ENCODE assay signal across 8 mouse cellular contexts in genomic region chr6:149408833-149409332, GRCm38 (mm10). TPM values are rescaled to one million over a fixed set of nuclear protein-coding genes. Genes with fewer than 3 reads are reported as not detected.
DNase-seq lines count a peak whose midpoint lies in the region; ATAC-seq lines count a peak whose summit lies in the region.

Bicd1 (plus strand) TSS chr6:149408886.

- no peaks in the 10 kb centered on the region for H3K4me1 ChIP-seq in hindbrain, embryonic 16.5 days (ENCODE audit: control insufficient read depth, insufficient read depth, low read depth, low read length)

- H3K9me3 ChIP-seq in hindbrain, embryonic 16.5 days (ENCODE audit: control insufficient read depth, low read length) = no peaks in the 10 kb centered on the region

- H3K36me3 ChIP-seq in hindbrain, embryonic 16.5 days (ENCODE audit: control insufficient read depth, insufficient read depth, low read length) = no peaks in the 10 kb centered on the region

- peak within 1 kb of the TSS; percentile 52 for H3K4me2 ChIP-seq in hindbrain, embryonic 16.5 days (ENCODE audit: low read length)

- no peaks in the 10 kb centered on the region for H3K27me3 ChIP-seq in hindbrain, embryonic 16.5 days (replicated peaks; ENCODE audit: control insufficient read depth, insufficient read depth, low read length)

- ATAC-seq in hindbrain, embryonic 16.5 days = peak; percentile 100

- peak within 1 kb of the TSS; percentile 97 for H3K27ac ChIP-seq in hindbrain, embryonic 16.5 days (ENCODE audit: low read depth, low read length)

- peak; percentile 72 for DNase-seq in WW6 (ENCODE audit: low read depth, low spot score)
- DNase-seq in cerebellum, postnatal 4 days (ENCODE audit: low spot score in 2 of 2) = peak; percentile 64 to 83
- DNase-seq in gastrocnemius, adult 18-20 months (ENCODE audit: low spot score) = peak; percentile 32
- DNase-seq in left cerebral cortex, adult 18-20 months (ENCODE audit: low spot score in 2 of 2) = peak; percentile 89 to 93
- DNase-seq in lung, postnatal 4 days = peak; percentile 51 to 63
- peak; percentile 61 for DNase-seq in retina, postnatal 7 days (ENCODE audit: low read depth, low spot score)
- DNase-seq in urinary bladder, adult 2 months (ENCODE audit: low spot score) = peak; percentile 55

- WGBS in hindbrain, embryonic 16.5 days = under 1% methylated on average over 29 of the region's 30 CpGs

- H3K4me3 ChIP-seq in hindbrain, embryonic 16.5 days (ENCODE audit: low read length) = peak within 1 kb of the TSS; percentile 86

- H3K9ac ChIP-seq in hindbrain, embryonic 16.5 days (ENCODE audit: low read depth, low read length) = peak within 1 kb of the TSS; percentile 90

RNA-seq across cellular contexts. Expression of gene Bicd1, which starts in this region (rescaled TPM):
- under 1 TPM; 0.59 to 0.74 TPM for total RNA-seq in gastrocnemius, adult 18-20 months (2021)
- 44.2 and 45.3 TPM in 2 replicates for polyA plus RNA-seq in hindbrain, embryonic 16.5 days (2015; fragmentation: Nextera tagmentation; extraction: Ambion mirVana)
- total RNA-seq in left cerebral cortex, adult 18-20 months (2021) = 10 to 100 TPM; 43.9 to 50.6 TPM
- polyA plus RNA-seq in urinary bladder, adult 2 months (2012; rRNA removed) = 4.7 and 6.4 TPM in 2 replicates

Comparison
In these comparisons a context has a peak if more than half of its experiments do, and no peak if none do; other contexts are left out.
1. Peak in every context shown above with its lines: DNase-seq, ATAC-seq, H3K4me3 ChIP-seq and H3K27ac ChIP-seq.
2. RNA of gene Bicd1 (total RNA-seq): 43.9 to 50.6 TPM in left cerebral cortex, adult 18-20 months; 0.59 to 0.74 TPM in gastrocnemius, adult 18-20 months; every median in the first group is over 10 times any median in the second.
3. Peak in DNase-seq in gastrocnemius, adult 18-20 months; RNA of the gene not detected or under 1 TPM.
4. DNase-seq: peak in every context shown above with its lines; median percentile 91 in left cerebral cortex, adult 18-20 months; 74 in cerebellum, postnatal 4 days; 72 in WW6; 61 in retina, postnatal 7 days; 57 in lung, postnatal 4 days; 55 in urinary bladder, adult 2 months; 32 in gastrocnemius, adult 18-20 months.